Mouse (Mus musculus): ENCODE measurements around the gene Itgav.
"Not testable (repeated sequence)": the region's sequence is repeated elsewhere in the genome, so short reads cannot be mapped to it uniquely, and the experiment has no call there.

The Itgav gene

DNA sequence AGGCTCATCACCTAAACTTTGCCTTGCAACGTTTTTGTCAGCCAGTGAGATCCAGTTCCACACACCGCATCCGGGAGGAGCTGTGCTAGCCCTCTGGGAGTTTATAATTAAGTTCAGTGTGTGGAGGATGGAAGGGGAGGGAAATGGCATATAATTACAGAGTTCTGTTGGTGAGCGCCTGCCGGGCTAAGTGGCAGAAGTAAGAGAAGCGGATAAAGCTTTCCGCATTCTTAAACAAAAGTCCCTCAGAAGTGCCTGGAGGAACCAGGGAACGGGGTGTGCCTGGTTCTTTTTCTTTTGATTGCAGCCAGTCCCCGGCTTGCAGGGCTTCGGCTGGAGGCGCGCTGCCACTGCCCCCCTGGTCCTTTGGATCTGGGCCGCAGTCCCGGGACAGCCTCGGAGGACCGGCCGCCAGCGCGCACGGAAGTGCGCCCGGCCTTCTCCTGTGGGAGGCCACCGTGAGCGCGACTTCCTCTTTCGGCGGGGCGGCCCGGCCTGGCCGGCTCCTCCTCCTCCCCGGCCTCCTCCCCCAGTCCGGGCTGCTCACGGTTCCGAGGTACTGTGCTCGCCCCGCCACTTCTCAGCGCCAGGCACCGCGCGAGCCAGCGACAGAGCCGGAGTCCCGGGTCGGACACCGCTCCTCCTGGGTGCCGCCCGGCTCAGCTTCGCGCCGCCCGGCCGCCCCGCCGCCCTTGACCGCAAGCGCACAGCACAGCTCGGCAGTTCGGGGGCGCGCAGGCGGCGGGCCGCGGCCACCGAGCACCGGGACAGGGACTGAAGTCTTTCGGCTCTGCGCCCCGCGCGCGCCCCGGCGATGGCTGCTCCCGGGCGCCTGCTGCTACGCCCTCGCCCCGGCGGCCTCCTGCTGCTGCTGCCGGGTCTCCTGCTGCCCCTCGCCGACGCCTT lies at the start of gene Itgav:
TSS of gene Itgav (plus strand) at position 477 of the 906 bp plus-strand sequence.
- peak; percentile 96 to 98 for DNase-seq

DNA sequence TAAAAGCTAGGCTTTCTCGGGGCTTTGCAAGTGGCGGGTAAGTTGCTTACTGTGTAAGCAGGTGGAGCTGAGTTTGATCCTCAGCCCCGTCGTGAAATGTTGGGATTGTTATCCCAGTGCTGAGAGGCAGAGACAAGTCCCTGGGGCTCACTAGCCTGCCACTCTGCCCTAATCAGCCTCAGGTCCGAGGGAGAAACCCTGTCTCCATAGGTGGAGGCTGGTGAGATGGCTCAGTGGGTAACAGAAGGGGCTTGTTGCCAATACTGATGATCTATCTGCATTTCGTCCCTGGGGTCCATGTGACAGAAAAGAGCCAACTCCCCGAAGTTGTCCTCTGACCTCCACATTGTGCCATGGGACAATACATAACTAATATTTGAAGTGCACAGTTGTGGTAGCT lies 49.8 kb upstream of the Itgav start:
- no peak for DNase-seq

DNA sequence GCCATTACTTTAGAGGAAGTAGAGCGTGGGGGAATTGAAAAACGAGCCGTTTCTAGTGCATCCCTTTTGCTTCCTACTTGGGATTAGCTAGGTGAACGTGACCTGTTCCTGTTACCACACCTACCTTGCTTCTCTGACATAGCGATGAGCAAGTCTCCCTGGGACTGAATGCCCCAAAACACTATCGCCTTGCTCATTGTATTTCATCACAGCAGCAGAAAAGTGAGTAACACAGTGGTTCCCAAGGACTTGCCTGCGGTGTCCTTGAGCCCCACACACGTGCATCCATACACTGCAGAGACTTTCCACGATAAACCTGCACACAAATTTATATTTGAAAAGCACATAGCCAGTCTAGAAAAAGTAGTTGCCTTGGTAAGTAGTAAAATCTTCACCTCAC lies 49.3 kb upstream of the Itgav start:
- DNase-seq: no peak

DNA sequence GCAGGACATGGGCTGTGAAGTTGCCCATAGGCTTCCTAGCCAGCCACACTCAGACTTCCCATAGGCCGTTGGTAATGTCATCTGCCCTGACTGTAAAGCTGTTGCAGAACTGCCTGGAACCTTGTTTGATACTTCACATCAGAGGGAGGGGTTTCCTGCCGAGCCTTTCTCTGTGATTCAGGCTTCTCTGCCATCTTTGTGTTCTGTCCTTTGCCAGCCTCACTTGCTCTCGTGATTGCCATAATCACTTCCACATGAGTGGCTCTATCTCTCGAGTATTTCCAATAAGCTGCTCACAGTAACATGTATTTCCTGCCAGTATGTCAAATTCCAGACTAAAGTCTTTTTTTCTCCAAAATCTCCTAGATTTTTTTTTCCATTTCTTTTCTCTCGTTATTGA lies 48.5 kb upstream of the Itgav start:
- no peak for DNase-seq

DNA sequence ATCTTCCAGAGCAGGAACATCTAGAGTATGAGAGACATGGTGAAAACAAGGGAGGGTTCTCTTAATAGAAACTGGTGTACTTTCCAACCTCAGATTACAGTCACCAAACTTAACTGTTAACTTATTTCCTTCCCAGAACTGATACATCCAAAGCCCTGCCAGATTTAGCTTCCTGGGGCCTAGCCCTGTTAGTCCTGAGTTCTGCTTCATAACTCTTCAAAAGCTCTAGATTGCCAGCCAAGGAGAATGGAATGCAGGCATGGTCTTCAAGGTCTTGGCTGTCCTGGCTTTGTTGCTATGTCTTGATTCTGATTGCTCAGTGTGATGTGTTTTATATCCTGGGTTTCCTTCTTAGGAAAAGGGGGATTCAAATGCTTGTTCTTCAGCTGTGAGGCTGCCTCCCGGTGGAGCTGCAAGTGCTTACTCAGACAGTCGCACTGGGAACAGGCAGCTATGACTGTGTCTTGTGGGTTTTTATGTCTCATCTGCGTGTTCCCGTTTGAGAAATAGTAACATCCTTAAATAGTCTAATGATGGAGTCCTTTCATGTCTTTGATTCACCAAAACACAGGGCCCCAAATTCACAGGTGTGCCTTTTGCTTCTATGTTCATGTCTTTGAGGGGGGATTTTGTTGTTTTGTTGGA lies 47.8 kb upstream of the Itgav start:
- no peak for DNase-seq

DNA sequence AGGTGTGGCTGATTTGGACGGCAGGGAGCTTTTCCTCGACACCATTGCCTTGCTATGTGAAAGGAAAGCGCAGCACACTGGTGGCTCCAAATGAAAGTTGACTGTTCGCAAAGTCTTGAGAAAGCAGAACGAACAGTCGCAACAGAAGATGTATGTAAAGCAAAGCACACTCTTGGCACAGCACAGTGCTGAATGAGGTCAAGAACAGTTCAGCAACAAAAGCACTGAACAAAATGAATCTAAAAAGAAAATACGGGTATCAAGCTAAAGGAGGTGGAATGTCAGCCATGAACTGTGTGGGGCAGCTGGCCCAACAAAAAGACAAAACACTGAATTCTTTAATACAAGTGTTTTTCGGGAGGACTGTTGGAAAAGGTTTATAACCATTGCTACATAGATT lies 42.9 kb upstream of the Itgav start:
- no peak for DNase-seq

DNA sequence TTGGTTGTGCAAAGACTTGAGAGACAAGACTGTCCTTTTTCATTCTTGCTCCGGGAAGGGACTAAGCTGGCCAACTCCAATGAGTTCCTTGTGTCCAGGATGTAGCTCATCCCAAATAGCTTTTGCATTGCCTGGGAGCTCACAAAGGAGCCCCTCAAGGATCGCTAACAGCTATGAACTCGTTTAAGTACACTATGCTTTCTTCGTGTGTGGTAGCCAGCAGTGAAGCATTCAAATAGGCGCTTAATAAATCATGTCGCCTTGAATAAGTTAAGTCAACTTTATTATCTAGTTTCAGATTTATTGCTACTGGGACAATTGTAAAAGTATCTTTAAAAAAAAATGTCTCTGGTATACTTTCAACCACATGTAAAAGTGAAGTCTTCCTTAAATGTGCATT lies 42.4 kb upstream of the Itgav start:
- no peak for DNase-seq

DNA sequence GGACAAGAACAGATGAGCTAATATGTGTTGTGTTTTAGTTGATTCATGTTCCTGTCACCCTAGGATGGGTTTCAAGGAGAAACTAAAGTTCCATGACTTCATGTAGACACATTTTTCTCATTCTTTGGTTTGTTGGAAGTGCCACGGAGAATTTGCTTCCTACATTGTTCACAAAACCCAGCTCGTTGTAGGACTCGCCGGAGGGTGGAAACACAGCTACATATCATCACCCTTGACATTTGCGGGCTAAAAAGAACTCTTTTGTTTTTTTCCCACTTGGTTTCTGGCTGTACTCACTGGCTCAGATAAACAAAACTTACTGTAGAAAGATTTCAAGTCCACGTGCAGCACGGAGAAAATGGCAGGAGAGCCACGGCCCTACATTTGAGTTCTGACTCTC lies 41.9 kb upstream of the Itgav start:
- DNase-seq: no peak

DNA sequence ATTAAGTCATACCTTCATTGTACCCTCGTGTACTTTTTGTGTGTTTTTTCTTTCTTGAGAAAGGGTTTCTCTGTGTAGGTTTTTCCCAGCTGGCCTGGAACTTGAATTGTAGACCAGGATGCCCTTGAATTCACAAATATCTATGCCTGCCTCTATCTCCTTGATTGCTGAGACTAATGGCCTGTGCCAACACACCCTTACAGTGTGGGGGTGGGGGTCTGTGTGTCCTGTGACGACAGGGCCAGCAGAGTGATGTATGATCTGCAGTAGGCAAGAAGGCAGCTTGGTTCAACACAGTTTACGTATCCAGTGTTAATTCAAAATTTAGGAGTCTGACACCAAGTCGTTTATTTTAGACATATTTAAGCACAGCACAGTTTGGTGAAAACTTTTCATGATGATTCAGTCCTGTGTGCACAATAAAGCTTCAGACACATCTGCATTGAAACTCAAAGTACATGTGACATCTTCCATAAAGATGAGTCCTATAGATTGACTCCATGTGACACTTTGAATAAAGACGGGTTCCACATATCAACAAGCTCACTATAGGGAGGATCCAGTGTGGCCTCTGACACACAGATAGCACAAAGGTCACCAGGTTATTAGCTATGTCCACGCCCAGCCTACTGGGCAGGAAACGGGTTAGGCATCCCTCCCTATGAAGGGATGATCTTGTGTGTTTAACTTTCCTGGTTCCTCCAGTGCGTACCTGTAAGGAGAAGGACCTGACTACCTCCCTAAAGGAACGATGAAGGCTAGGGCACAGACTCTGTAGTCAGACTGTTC lies 40.3 kb upstream of the Itgav start:
- no peak for DNase-seq

DNA sequence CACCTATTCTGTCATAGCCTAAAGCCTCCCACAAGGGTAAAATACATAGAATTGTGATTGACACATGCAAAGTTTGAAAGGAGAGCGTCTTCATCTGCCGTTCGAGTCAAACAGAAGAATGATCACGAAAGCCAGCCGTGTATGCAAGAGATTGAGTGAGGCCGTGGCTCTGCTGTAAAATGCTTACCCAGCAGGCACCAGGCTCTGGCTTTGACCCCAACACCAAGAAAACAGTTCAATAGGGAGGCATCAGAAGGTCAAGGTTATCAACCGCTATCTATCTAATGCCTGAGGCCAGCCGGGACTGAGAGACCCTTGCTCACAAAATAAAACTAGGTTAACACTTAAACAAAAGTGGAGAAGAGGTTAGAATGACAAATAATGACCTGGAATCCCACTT lies 39.5 kb upstream of the Itgav start:
- DNase-seq: no peak

DNA sequence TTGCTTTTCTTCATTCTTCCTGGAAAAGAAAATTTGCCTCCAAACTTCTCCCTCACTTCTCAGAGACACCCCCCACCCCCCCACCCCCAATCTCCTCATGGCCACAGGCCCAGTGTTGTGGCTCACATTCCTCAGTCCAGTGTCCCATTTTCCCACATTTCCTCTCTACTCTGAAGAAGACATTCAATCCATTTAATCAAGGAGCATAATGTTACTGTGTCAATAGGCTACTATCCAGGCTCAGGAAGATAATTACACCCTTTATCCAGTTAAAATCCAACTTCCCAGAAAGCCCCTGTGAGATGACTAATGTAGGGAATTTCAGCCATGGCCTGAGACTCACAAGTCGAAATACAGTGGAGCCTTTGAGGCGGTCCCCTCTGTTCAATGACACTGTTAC lies 33.8 kb upstream of the Itgav start:
- no peak for DNase-seq

DNA sequence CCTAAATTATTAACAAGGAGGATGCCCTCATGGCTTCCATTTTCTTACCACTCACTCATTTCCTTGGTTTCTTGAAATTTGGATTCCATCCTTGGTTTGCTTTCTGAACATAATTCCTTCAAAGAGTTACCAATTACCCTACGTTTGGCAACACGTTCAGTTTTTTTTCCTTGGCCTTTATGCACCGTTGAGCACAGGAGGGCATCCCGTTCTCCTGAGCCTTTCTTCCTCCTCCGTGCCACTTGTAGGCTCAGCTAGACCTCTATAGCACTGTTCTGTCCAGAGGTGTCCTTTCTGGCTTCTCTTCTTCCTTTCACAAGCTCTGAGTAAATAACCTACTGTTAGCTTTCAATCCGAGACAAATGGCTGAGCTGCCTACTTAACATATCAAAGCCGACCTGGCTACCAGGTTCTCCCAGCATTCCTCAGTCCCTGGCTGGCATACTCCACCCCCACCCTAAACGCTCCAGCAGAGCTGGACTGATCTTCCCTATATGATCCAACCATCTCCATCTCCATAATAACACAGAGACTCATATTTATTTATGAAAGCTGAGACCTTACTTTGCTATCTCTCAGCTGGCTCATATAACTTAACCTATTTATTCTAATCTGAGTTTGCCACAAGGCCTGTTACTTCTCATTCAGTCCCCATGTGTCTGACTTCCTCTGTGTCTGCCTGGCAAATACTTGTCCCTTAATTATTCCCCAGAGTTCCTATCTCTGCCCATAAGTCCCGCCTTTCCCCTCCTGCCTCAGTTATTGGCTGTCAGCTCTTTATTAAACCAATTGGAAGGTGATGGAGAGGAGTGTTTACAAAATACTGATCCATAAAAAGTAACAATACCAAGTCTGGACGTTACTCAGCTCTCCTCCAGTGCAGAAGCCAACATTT lies 31.3 kb upstream of the Itgav start:
- DNase-seq: no peak

DNA sequence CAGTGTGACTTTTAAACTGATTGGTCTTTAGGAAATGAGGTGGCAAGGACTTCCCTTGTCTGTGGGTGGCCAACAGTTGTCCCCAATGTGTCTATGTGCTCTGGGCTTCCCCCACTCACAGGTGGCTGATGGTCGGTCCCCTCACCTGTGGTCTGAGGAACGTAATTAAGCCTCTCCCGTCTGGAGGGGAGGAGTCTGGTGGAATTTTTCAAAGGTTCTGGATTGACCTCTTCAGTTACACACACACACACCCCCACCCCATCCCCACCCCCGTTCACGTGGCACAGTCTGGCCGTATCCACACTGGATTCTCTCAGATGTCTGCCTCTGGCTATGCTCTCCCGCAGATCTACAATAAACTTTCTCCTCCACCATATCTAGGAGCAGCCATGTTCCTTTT lies 30.1 kb upstream of the Itgav start:
- DNase-seq: no peak

DNA sequence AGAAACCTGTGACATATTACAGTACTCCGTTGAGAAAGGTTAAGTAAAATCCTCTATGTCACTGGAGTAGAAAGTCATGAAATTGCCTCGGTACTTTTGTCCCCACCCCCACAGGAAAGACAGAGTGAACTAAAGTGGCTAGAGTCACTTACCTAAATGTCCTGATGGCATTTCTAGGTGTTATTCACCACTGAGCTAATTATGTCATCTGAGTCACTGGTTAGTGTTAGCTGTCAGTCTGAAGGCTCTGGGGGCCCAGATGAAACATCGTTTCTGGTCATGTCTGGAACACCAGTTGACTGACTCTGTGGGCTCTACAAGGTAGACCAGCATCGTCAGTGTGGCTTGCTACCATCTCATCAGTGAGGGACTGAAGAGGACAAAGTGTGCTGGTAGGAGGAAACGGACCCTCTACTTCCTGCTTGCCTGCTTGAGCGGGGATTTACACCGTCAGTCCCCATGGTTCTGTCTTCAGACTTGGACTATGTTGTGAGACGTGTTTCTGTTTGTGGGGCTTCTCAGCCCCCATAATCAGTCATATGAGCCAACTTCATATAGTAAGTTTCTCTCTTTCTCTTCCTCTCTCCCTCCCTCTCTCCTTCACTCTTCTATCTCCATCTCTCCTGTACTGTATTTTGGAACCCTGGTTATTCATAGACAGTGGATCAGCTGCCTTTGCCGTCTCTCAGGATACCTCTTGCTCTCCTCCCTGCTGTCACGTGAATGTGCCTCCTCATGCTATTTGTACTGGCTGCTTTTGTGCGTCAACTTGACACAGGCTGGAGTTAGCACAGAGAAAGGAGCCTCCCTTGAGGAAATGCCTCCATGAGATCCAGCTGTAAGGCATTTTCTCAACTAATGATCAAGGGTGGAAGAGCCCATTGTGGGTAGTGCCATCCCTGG lies 28.6 kb upstream of the Itgav start:
- no peak for DNase-seq

DNA sequence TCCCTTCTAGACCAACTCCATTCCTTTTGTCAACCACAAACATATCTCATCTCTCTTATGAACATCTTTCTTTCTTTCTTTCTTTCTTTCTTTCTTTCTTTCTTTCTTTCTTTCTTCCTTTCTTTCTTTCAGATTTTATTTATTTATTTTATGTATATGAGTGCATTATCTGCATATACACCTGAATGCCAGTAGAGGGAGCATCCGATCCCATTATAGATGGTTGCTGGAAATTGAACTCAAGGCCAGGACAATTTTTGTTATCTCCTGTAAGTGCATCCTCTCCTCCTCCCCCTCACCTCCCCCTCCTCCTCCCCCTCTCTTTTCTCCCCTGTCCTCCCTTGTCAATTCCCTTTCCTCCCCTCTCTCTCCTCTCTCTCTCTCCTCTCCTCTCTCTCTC lies 25.7 kb upstream of the Itgav start:
- DNase-seq: no peak

DNA sequence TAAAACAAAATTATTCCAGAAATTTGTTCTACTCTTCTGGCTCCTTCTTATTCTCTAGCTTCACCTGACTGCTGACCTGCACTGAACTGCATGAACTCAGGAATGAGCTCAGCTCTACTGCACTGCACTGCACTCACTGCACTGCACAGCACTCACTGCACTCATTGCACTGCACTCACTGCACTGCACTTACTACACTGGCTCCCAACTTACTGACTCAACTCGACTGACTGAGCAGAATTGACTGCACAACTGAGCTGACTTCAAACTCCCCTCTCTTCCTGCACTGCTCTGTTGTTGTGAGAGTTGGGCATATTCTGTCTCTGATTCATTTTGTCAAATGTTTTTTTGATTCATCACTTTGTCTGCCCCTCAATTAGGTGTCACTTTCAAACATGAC lies 24.9 kb upstream of the Itgav start:
- no peak for DNase-seq

DNA sequence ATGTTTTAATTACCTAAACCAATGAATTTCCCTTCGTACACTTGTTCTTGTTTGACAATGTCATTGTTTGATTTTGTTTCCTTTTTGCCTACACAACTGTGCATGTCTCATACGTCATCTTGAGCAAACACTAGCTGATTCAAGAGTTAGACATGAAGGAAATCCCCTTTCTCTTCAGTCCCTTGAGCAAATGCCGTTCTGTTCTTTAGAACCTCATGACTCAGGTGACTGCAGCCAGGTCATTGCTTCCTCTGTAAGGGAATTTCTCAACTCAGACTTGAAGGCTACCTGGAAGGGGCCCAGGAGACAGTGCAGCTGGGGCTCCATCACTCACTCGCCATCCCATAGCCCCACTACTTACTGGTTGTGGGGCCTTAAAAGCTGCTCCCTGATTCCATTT lies 23.5 kb upstream of the Itgav start:
- no peak for DNase-seq

DNA sequence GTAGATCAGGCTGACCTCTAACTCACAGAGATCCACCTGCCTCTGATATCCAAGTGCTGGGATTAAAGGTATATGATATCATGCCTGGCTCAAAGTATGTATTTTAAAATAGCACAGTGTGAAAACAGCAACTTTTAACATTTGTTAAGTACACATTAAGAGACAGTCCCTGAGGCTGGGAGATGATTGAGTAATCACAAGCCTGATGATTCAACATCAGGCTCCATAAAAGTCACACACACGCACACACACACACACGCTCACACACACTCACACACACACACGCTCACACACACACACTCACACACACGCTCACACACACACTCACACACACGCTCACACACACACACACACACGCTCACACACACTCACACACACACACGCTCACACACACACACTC lies 21.8 kb upstream of the Itgav start:
- no peak for DNase-seq

DNA sequence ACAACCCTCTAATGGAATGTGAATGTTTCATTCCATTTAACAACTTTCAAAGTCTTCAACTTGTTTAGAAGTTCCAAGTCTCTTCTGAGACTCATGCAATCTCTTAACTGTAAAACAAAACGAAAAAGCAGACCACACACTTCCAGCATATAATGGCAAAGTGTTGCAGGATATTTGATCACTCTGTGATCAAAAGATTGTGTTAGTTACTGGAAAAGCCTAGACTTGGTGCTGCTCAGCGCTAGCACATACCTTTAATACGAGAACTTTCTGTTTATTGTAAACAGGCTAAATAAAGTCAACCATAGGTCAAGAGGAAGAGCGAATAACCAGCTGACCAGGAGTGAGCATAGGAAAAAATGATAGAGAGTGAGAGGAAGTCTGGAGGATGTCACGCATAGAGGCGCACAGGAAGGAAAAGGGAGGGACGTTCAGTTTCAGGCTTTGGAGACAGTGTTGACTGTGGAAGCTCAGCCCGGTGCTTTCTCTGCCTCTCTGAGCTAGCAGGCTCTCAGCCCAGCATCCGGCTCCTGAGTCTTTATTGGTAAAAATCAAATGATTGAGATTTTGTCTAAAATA lies 18.5 kb upstream of the Itgav start:
- DNase-seq: peak; percentile 27 to 51

DNA sequence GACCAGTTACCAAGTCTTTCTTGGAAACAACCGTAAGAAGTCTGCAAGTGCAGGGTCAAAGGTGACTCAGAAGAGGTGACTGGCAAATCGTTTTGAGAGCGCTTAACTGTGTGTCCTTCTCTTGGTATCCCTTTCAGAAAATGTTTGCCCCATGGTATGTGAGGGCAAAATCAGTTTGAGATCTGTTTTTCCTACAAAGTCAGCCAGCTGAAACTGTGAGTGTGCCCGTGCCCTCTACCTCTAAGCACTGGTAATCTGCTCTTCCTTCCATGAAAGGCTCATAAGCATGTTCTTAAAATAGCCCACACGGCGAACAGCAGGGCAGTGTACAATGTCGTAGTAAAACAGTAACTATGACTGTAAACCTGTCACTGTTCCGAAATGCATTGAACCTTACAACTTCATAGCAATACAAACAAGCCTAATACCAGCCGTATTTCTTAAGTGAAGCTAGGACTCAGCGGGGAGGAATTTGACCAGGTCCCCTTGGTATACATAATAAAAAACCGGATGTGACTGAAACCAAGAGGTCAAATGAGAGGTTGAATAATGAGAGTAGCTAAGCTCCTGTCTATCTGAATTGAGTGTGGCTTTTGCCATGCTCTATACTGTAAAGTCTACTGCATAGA lies 14.2 kb upstream of the Itgav start:
- no peak for DNase-seq

DNA sequence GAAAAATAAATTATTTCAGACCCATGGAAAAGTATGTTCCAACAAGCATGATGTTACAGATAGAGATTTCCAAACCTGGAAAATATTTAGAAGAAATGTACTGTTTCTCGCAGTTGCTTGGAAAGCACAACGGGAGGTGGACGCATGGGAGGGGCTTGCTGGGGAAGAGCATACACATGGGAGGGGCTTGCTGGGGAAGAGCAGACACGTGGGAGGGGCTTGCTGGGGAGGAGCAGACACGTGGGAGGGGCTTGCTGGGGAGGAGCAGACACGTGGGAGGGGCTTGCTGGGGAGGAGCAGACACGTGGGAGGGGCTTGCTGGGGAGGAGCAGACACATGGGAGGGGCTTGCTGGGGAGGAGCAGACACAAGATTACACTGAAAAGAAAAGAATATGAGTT lies 10.9 kb upstream of the Itgav start:
- not testable (repeated sequence) for DNase-seq
